Mouse (Mus musculus) heart, embryonic 13.5 days (tissue): ENCODE results near the gene Gm49380. TPM values are rescaled to one million over a fixed set of nuclear protein-coding genes. Genes with fewer than 3 reads are reported as not detected.
A peak's percentile ranks its signal among the peaks of the same experiment; 100 is the strongest.

Experiments used
- ATAC-seq: fragments of 200-750 bp; cut with Nextera tagmentation; 2 replicates; pipeline ENCODE4 v1.8.0; 2017; ENCODE audit warnings: moderate TSS enrichment; ENCODE audit not compliant: insufficient number of reproducible peaks, low FRiP score, low TSS enrichment; ENCODE audit errors: extremely low read depth
- H3K27ac ChIP-seq: fragments of 300-500 bp; sonication (generic); replicated peaks from 2 replicates; pipeline ENCODE4 v1.5.1; 2015; ENCODE audit warnings: moderate library complexity, mild to moderate bottlenecking, inconsistent platforms
- H3K27me3 ChIP-seq: fragments of 300-500 bp; sonication (generic); replicated peaks from 2 replicates; pipeline ENCODE4 v1.6.1; 2015; ENCODE audit warnings: mild to moderate bottlenecking, inconsistent platforms
- H3K36me3 ChIP-seq: fragments of 300-500 bp; sonication (generic); 2 replicates; pipeline ENCODE4 v1.6.1; 2015; ENCODE audit warnings: mild to moderate bottlenecking, inconsistent platforms
- H3K4me1 ChIP-seq: fragments of 300-500 bp; sonication (generic); 2 replicates; pipeline ENCODE4 v1.6.1; 2015; ENCODE audit warnings: inconsistent platforms
- H3K4me2 ChIP-seq: fragments of 300-500 bp; sonication (generic); 2 replicates; pipeline ENCODE4 v1.6.1; 2015; ENCODE audit warnings: inconsistent platforms, mild to moderate bottlenecking, moderate library complexity
- H3K4me3 ChIP-seq: fragments of 300-500 bp; sonication (generic); 2 replicates; pipeline ENCODE4 v1.5.1; 2015; ENCODE audit warnings: moderate library complexity, mild to moderate bottlenecking, inconsistent platforms
- H3K9ac ChIP-seq: fragments of 300-500 bp; sonication (generic); 2 replicates; pipeline ENCODE4 v1.6.1; 2015; ENCODE audit warnings: inconsistent platforms, mild to moderate bottlenecking, moderate library complexity
- H3K9me3 ChIP-seq: fragments of 300-500 bp; sonication (generic); 2 replicates; pipeline ENCODE4 v1.6.1; 2016; ENCODE audit warnings: inconsistent platforms
- WGBS: fragments of 180-500 bp; shearing (Covaris S2); methylation state at CpG from one replicate; pipeline ENCODE4 v1.1.7; 2015; ENCODE audit warnings: mixed read lengths; 5-methylcytosine and 5-hydroxymethylcytosine counted together
- polyA plus RNA-seq: library from polyadenylated mRNA; unstranded; fragments of >200 nt; fragmentation: Nextera tagmentation; extraction: Ambion mirVana; gene quantifications from 2 replicates; pipeline ENCODE4 v1.2.1, GENCODE M21; 2015

Gm49380 gene
- polyA plus RNA-seq, 1 experiment from 2014 or later: not detected

GRCm38 (mm10) chr9:44087761-44088455 is 25.4 kb downstream of the Gm49380 start:
- H3K4me1 ChIP-seq: peaks cover 68% of the 10 kb centered on the region

GRCm38 (mm10) chr9:44086960-44087359 is 26.3 kb downstream of the Gm49380 start:
- Histone ChIP-seq H3K4me3 (peak overlapping the region; percentile 82), H3K36me3 (peaks cover 29% of the 10 kb centered on the region), H3K9me3 (no peaks in the 10 kb centered on the region), H3K27ac (peak overlapping the region; percentile 98), H3K27me3 (peaks cover 26% of the 10 kb centered on the region), H3K4me2 (peak overlapping the region; percentile 97), H3K4me1 (peaks cover 76% of the 10 kb centered on the region), H3K9ac (peak overlapping the region; percentile 97)
- ATAC-seq: no peak
- WGBS: 33% methylated on average over 10 of the region's 10 CpGs

More at GRCm38 (mm10) chr9:44087761-44088455, 25.4 kb downstream of the Gm49380 start:
- ATAC-seq: no peak
- Histone ChIP-seq H3K9me3 (no peaks in the 10 kb centered on the region), H3K36me3 (peaks cover 38% of the 10 kb centered on the region), H3K9ac (peak overlapping the region; percentile 97), H3K4me3 (peak overlapping the region; percentile 82), H3K27ac (peak overlapping the region; percentile 98), H3K4me2 (peak overlapping the region; percentile 97), H3K27me3 (peaks cover 26% of the 10 kb centered on the region)
- WGBS: 4% methylated on average over 15 of the region's 15 CpGs

- peaks cover 21% of the 10 kb centered on the region for H3K36me3 ChIP-seq
- H3K9ac ChIP-seq: peak overlapping the region; percentile 97
- H3K9me3 ChIP-seq: no peaks in the 10 kb centered on the region
- H3K27ac ChIP-seq: peak overlapping the region; percentile 98
- H3K4me3 ChIP-seq: peak overlapping the region; percentile 82
- 44% methylated on average over 15 of the region's 15 CpGs for WGBS
- ATAC-seq: no peak
- peak overlapping the region; percentile 97 for H3K4me2 ChIP-seq
- H3K27me3 ChIP-seq: peaks cover 26% of the 10 kb centered on the region
- peaks cover 83% of the 10 kb centered on the region for H3K4me1 ChIP-seq
These were observed 27.3 kb downstream of the Gm49380 start for GRCm38 (mm10) chr9:44085741-44086665.

GRCm38 (mm10) chr9:44085276-44085675 is 28.0 kb downstream of the Gm49380 start:
- Histone ChIP-seq H3K9me3 (no peaks in the 10 kb centered on the region), H3K36me3 (peaks cover 14% of the 10 kb centered on the region), H3K4me2 (peak overlapping the region; percentile 97), H3K9ac (peak overlapping the region; percentile 97), H3K27ac (peak overlapping the region; percentile 98), H3K4me1 (peaks cover 90% of the 10 kb centered on the region), H3K4me3 (peak overlapping the region; percentile 82), H3K27me3 (peaks cover 26% of the 10 kb centered on the region)
- WGBS: 3% methylated on average over 10 of the region's 10 CpGs
- no peak for ATAC-seq

GRCm38 (mm10) chr9:44084659-44085229 is 28.6 kb downstream of the Gm49380 start:
- Histone ChIP-seq H3K4me3 (peak overlapping the region; percentile 82), H3K36me3 (peaks cover 9% of the 10 kb centered on the region), H3K9ac (peak overlapping the region; percentile 97), H3K4me1 (peaks cover 91% of the 10 kb centered on the region), H3K27ac (peak overlapping the region; percentile 98), H3K9me3 (no peaks in the 10 kb centered on the region), H3K27me3 (peaks cover 26% of the 10 kb centered on the region), H3K4me2 (peak overlapping the region; percentile 97)
- under 1% methylated on average over 62 of the region's 62 CpGs for WGBS
- ATAC-seq: peak; percentile 66

DNA sequence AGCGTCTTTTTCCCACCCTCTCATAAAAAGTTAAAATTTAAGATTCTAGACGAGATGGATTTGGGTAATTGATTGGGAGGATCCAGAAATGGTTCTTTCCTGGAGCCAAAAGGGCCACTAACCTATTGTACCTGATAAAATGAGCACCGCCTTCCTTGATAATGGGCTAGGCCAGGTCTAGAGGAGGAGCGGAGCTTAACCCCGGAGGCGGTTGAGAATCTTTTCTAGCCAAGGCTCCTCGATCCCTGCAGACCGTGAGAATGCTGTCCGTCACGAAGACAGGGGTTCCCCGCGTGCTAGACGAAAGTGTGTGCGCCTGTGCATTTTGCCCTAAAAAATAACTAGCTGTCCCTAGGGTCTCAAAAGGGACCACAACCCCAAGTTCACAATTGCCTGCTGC is 29.1 kb downstream of the Gm49380 start:
- ATAC-seq: no peak
- H3K4me1 ChIP-seq: peaks cover 91% of the 10 kb centered on the region
- H3K27me3 ChIP-seq: peaks cover 26% of the 10 kb centered on the region
- H3K9me3 ChIP-seq: no peaks in the 10 kb centered on the region
- peak overlapping the region; percentile 97 for H3K4me2 ChIP-seq
- peak overlapping the region; percentile 82 for H3K4me3 ChIP-seq
- H3K36me3 ChIP-seq: peaks cover 4% of the 10 kb centered on the region
- peak overlapping the region; percentile 97 for H3K9ac ChIP-seq
- 1% methylated on average over 14 of the region's 14 CpGs for WGBS
- peak overlapping the region; percentile 98 for H3K27ac ChIP-seq

DNA sequence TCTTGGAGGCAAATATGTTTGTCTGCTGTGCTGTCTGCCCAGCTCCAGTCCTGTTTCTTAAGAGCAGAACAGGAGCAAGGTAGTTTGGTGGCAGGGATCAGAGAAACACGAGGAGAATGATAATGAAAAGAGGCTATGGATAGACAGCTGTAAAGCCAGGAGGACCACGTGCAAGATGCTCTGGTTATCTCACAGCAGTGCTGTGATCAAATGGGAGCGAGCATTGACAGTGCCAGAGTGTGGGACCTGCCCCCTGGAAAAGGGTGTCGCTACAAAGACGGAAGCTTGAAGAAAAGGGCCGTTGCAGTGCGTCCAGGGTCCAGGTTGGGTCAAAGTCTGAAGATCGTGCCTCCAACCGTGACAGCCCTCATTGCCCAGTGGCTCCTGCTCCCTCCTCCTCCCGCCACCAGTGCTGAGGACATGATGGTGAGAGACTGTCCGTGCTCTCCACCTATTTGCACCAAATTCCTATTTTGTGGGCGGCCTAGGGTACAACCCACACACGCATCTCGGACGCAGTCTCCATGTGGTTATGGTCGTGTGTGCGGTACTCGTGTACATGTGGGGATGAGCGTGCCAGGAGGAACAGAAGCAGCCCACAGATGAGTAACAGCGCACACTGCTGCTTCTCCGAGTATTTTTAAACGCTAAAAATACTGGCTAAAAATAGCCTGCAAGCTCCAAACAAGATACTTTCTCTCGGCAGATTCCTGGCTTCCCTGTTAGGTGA is 29.7 kb downstream of the Gm49380 start:
- Histone ChIP-seq H3K4me1 (peaks cover 91% of the 10 kb centered on the region), H3K9me3 (no peaks in the 10 kb centered on the region), H3K9ac (peak overlapping the region; percentile 97), H3K36me3 (peaks cover 2% of the 10 kb centered on the region; the same call in 1 of the 2 replicates), H3K27me3 (peaks cover 26% of the 10 kb centered on the region), H3K27ac (peak overlapping the region; percentile 98), H3K4me2 (peak overlapping the region; percentile 97), H3K4me3 (peak overlapping the region; percentile 82)
- 9% methylated on average over 23 of the region's 23 CpGs for WGBS
- no peak for ATAC-seq

- Histone ChIP-seq H3K4me2 (no peak overlapping the region), H3K4me3 (no peak overlapping the region), H3K9ac (no peak overlapping the region), H3K9me3 (no peaks in the 10 kb centered on the region), H3K36me3 (peaks cover 2% of the 10 kb centered on the region; the same call in 1 of the 2 replicates), H3K27me3 (peaks cover 21% of the 10 kb centered on the region), H3K4me1 (peaks cover 91% of the 10 kb centered on the region), H3K27ac (peak overlapping the region; percentile 98)
- WGBS: 88% methylated on average over 5 of the region's 5 CpGs
- no peak for ATAC-seq
These were observed 31.0 kb downstream of the Gm49380 start for GRCm38 (mm10) chr9:44082266-44082665.

DNA sequence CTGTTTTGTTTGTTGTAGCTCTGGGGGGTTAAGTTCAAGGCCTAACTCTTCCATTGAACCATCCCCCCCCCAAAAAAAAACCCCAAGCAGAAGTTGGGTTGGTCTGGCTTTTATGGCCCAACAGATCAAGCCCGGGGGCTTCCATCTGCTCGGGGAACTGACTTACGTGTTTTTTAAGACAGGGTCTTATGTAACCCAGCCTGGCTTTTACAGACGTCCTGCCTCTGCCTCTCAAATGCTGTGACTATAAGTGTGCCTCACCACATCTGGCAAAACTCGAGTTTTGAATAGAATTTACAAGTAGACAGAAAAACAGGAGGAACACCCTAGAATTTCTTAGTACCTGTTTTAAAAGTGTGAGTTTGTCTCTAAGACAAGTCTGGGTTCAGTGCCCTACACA is 31.7 kb downstream of the Gm49380 start:
- 78% methylated on average over 5 of the region's 5 CpGs for WGBS
- H3K9me3 ChIP-seq: no peaks in the 10 kb centered on the region
- no peak for ATAC-seq

GRCm38 (mm10) chr9:44080953-44081352 is 32.3 kb downstream of the Gm49380 start:
- no peak for ATAC-seq
- no peaks in the 10 kb centered on the region for H3K9me3 ChIP-seq
- no peak overlapping the region for H3K4me2 ChIP-seq
- H3K36me3 ChIP-seq: peaks cover 4% of the 10 kb centered on the region
- peak overlapping the region; percentile 3; the same call in 1 of the 2 replicates for H3K9ac ChIP-seq
- H3K4me3 ChIP-seq: no peak overlapping the region
- WGBS: 52% methylated on average over 5 of the region's 5 CpGs
- peak overlapping the region; percentile 82 for H3K27ac ChIP-seq
- peaks cover 91% of the 10 kb centered on the region for H3K4me1 ChIP-seq
- peaks cover 9% of the 10 kb centered on the region for H3K27me3 ChIP-seq

More for the DNA sequence above, 31.7 kb downstream of the Gm49380 start:
- H3K27me3 ChIP-seq: peaks cover 14% of the 10 kb centered on the region
- no peak overlapping the region for H3K27ac ChIP-seq
- no peak overlapping the region for H3K4me3 ChIP-seq
- H3K4me2 ChIP-seq: no peak overlapping the region
- peaks cover 91% of the 10 kb centered on the region for H3K4me1 ChIP-seq
- H3K9ac ChIP-seq: no peak overlapping the region
- H3K36me3 ChIP-seq: peaks cover 2% of the 10 kb centered on the region
